ENCODE assay signal across 18 mouse cellular contexts in genomic region chr2:30371544-30371943, GRCm38 (mm10).
"Had no signal": no experiment of that assay in that cellular context is flagged by ENCODE, and none has a peak within 500 bp of the region (broad histone marks: within the 10 kb centered on the region; RNA-seq: fewer than 3 reads in every experiment).

No protein-coding gene starts in this region.

- H3K9me3 ChIP-seq: liver, embryonic 12.5 days; megakaryocyte, embryonic 14.5 days; midbrain, embryonic 13.5 days; midbrain, embryonic 15.5 days; neural tube, embryonic 13.5 days; neural tube, embryonic 15.5 days had no signal

- H3K27ac ChIP-seq: liver, embryonic 12.5 days; liver, embryonic 14.5 days; macrophage; midbrain, embryonic 13.5 days; midbrain, embryonic 15.5 days; neural tube, embryonic 13.5 days; neural tube, embryonic 15.5 days had no signal

- H3K4me2 ChIP-seq: liver, embryonic 12.5 days; lung, embryonic 14.5 days; midbrain, embryonic 11.5 days; midbrain, embryonic 13.5 days; midbrain, embryonic 15.5 days; neural tube, embryonic 13.5 days; neural tube, embryonic 15.5 days had no signal

- H3K27me3 ChIP-seq: liver, embryonic 12.5 days; megakaryocyte, embryonic 14.5 days; midbrain, embryonic 13.5 days; midbrain, embryonic 15.5 days; neural tube, embryonic 13.5 days; neural tube, embryonic 15.5 days had no signal

- DNase-seq: lung, embryonic 14.5 days; retina, postnatal 1 day; right cerebral cortex, adult 18-20 months; right cerebral cortex, postnatal 25 days; right cerebral cortex, postnatal 4 days; spleen, adult 18-20 months; thymus, adult 18-20 months; thymus, postnatal 14 days; thymus, postnatal 36 days had no signal

- H3K9ac ChIP-seq: liver, embryonic 12.5 days; liver, embryonic 14.5 days; lung, embryonic 14.5 days; midbrain, embryonic 13.5 days; midbrain, embryonic 15.5 days; neural tube, embryonic 13.5 days; neural tube, embryonic 15.5 days had no signal

- ATAC-seq: liver, embryonic 12.5 days; midbrain, embryonic 13.5 days; midbrain, embryonic 15.5 days had no signal

- H3K4me3 ChIP-seq: liver, embryonic 12.5 days; megakaryocyte, embryonic 14.5 days; midbrain, embryonic 13.5 days; midbrain, embryonic 15.5 days; neural tube, embryonic 13.5 days; neural tube, embryonic 15.5 days had no signal

- H3K4me1 ChIP-seq: midbrain, embryonic 13.5 days; midbrain, embryonic 15.5 days; neural tube, embryonic 15.5 days had no signal
